Mouse (Mus musculus) forebrain, embryonic 12.5 days (tissue): ENCODE results near the gene Tmem210. TPM values are rescaled to one million over a fixed set of nuclear protein-coding genes. Genes with fewer than 3 reads are reported as not detected.
A peak's percentile ranks its signal among the peaks of the same experiment; 100 is the strongest.

ENCODE experiments used
- ATAC-seq: fragments of 200-750 bp; cut with Nextera tagmentation; 2 replicates; pipeline ENCODE4 v1.8.0; 2017; ENCODE audit warnings: moderate TSS enrichment; ENCODE audit not compliant: low FRiP score
- H3K27ac ChIP-seq: fragments of 300-500 bp; sonication (generic); 2 replicates; pipeline ENCODE4 v1.5.1; 2016; ENCODE audit warnings: mild to moderate bottlenecking
- H3K27me3 ChIP-seq: fragments of 300-500 bp; sonication (generic); 2 replicates; pipeline ENCODE4 v1.6.1; 2016; ENCODE audit warnings: mild to moderate bottlenecking
- H3K36me3 ChIP-seq: fragments of 300-500 bp; sonication (generic); replicated peaks from 2 replicates; pipeline ENCODE4 v1.6.1; 2016; ENCODE audit warnings: mild to moderate bottlenecking
- H3K4me1 ChIP-seq: fragments of 300-500 bp; sonication (generic); 2 replicates; pipeline ENCODE4 v1.6.1; 2016
- H3K4me2 ChIP-seq: fragments of 300-500 bp; sonication (generic); 2 replicates; pipeline ENCODE4 v1.6.1; 2016; ENCODE audit warnings: mild to moderate bottlenecking, moderate library complexity
- H3K4me3 ChIP-seq: fragments of 300-500 bp; sonication (generic); replicated peaks from 2 replicates; pipeline ENCODE4 v1.5.1; 2016; ENCODE audit warnings: mild to moderate bottlenecking
- H3K9ac ChIP-seq: fragments of 300-500 bp; sonication (generic); 2 replicates; pipeline ENCODE4 v1.6.1; 2016; ENCODE audit warnings: mild to moderate bottlenecking
- H3K9me3 ChIP-seq: fragments of 300-500 bp; sonication (generic); 2 replicates; pipeline ENCODE4 v1.6.1; 2016
- WGBS: fragments of 180-500 bp; shearing (Covaris S2); methylation state at CpG from one replicate; pipeline ENCODE4 v1.1.7; 2016; 5-methylcytosine and 5-hydroxymethylcytosine counted together
- polyA plus RNA-seq: library from polyadenylated mRNA; unstranded; fragments of >200 nt; fragmentation: Nextera tagmentation; extraction: Ambion mirVana; gene quantifications from 2 replicates; pipeline ENCODE4 v1.2.1, GENCODE M21; 2016

Tmem210 gene
- polyA plus RNA-seq, 1 experiment from 2014 or later: not detected

- Histone ChIP-seq H3K9me3 (no peaks in the 10 kb centered on the region), H3K27ac (0 out of 2 replicates have a peak overlapping the region, but pooled peaks have one; percentile 19), H3K4me2 (no peak overlapping the region), H3K4me1 (peaks cover 59% of the 10 kb centered on the region), H3K27me3 (peaks cover 24% of the 10 kb centered on the region), H3K9ac (no peak overlapping the region), H3K4me3 (no peak overlapping the region), H3K36me3 (peaks cover 34% of the 10 kb centered on the region)
- no peak for ATAC-seq
Measured at GRCm38 (mm10) chr2:25267241-25267640, 20.7 kb upstream of the Tmem210 start.

DNA sequence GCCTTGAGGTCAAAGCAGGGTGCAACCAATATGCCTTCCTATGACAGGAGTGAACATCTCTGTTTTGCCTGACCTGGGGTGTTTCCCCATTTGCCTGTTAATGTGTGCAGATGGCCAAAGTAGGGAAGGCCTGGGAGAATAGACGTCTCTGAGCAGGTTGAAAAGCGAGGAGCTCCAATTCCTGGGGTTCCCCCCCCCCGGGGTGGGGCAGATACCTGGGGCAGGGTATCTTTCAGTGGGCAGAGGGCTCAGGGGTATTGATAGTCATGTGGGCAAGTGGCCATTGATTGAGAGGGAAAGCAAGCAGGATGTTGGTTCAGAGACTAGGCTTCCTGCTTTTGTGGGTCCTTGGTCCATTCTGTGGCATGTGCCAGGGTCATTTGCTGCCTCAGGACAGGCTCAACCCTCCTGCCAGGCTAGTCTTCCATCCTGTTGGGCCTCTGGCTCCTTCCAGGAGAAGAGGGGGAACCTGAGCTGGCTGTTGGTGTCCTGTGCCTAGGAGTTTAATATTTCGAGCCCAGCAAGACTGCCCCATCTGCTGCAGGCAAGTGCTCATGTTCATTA, 20.1 kb upstream of the Tmem210 start:
- WGBS: 80% methylated on average over 4 of the region's 4 CpGs
- peaks cover 59% of the 10 kb centered on the region for H3K4me1 ChIP-seq

DNA sequence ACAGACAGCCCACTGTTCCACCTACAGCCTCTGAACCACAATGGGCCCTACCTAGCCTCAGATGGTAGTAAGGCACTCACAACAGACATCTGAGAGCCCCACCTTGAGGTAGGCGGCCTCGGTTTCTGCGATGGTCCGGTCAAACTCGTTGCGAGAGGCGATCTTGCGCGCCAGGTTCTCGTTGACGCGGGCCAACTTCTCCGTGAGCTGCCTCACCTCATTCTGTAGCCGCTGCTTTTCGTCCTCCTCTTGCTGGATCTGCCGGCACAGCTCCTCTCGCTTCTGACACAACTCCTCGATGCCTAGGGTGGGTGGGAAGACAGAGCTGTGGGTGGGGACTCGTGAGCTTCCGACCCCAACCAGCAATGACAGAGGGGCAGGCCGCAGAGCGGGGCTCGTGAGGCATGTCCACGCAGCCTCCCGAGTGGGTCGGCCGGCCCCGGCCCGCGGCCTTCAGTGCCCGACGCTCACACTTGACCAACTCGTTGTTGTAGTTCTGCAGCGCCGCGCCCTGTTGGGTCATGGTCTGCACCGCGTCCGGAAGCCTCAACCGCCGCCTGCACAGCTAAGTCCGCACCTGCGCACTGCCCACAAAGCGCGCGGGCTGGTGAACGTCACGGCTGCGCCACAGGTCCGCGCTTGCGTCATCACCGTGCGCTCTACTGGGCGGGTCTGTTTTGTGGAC, 16.0 kb upstream of the Tmem210 start, which contains the start of the genes Ssna1 and Anapc2:
Gene Ssna1, minus strand, starts transcription at position 612 of the 685 bp plus-strand sequence.
Gene Anapc2, plus strand, starts transcription at position 652 of the 685 bp plus-strand sequence.
- Histone ChIP-seq H3K4me2 (peak within 1 kb of the TSS; percentile 93), H3K27me3 (no peaks in the 10 kb centered on the region), H3K4me1 (peaks cover 35% of the 10 kb centered on the region), H3K4me3 (peak within 1 kb of the TSS; percentile 73), H3K9ac (peak within 1 kb of the TSS; percentile 90), H3K9me3 (no peaks in the 10 kb centered on the region), H3K36me3 (peaks cover 70% of the 10 kb centered on the region), H3K27ac (peak within 1 kb of the TSS; percentile 80)
- ATAC-seq: peak; percentile 98
- under 1% methylated on average over 52 of the region's 55 CpGs for WGBS

More for the DNA sequence above, 20.1 kb upstream of the Tmem210 start:
- H3K9ac ChIP-seq: no peak overlapping the region
- no peak overlapping the region for H3K4me2 ChIP-seq
- ATAC-seq: no peak
- no peak overlapping the region for H3K27ac ChIP-seq
- peaks cover 23% of the 10 kb centered on the region for H3K27me3 ChIP-seq
- peaks cover 34% of the 10 kb centered on the region for H3K36me3 ChIP-seq
- H3K4me3 ChIP-seq: no peak overlapping the region
- no peaks in the 10 kb centered on the region for H3K9me3 ChIP-seq

GRCm38 (mm10) chr2:25272515-25272914, 15.4 kb upstream of the Tmem210 start:
- Histone ChIP-seq H3K9me3 (no peaks in the 10 kb centered on the region), H3K27me3 (no peaks in the 10 kb centered on the region), H3K4me2 (peak overlapping the region; percentile 93), H3K4me3 (peak overlapping the region; percentile 73), H3K36me3 (peaks cover 76% of the 10 kb centered on the region), H3K27ac (no peak overlapping the region), H3K9ac (peak overlapping the region; percentile 90), H3K4me1 (peaks cover 30% of the 10 kb centered on the region)
- 1% methylated on average over 29 of the region's 29 CpGs for WGBS
- ATAC-seq: peak; percentile 68; the same call in 1 of the 2 replicates

DNA sequence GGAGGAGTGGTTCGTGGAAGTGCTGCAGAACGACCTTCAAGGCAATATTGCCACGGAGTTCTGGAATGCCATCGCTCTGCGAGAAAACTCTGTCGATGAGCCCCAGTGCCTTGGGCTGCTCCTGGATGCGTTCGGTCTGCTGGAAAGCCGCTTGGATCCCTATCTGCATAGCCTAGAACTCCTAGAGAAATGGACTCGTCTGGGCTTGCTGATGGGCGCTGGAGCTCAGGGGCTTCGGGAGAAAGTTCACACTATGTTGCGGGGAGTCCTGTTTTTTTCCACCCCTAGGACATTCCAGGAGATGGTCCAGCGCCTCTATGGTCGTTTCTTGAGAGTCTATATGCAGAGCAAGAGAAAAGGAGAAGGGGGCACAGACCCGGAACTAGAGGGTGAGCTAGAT, 14.9 kb upstream of the Tmem210 start:
- H3K9ac ChIP-seq: peak overlapping the region; percentile 90
- ATAC-seq: no peak
- peaks cover 76% of the 10 kb centered on the region for H3K36me3 ChIP-seq
- H3K9me3 ChIP-seq: no peaks in the 10 kb centered on the region
- H3K4me1 ChIP-seq: peaks cover 29% of the 10 kb centered on the region
- no peak overlapping the region for H3K27ac ChIP-seq
- peak overlapping the region; percentile 93 for H3K4me2 ChIP-seq
- H3K4me3 ChIP-seq: peak overlapping the region; percentile 73
- H3K27me3 ChIP-seq: no peaks in the 10 kb centered on the region
- WGBS: 39% methylated on average over 16 of the region's 16 CpGs

GRCm38 (mm10) chr2:25278928-25279882, 8.7 kb upstream of the Tmem210 start:
- WGBS: 58% methylated on average over 13 of the region's 13 CpGs
- Histone ChIP-seq H3K9me3 (no peaks in the 10 kb centered on the region), H3K4me2 (no peak overlapping the region), H3K27me3 (no peaks in the 10 kb centered on the region), H3K9ac (no peak overlapping the region), H3K4me1 (peaks cover under 1% of the 10 kb centered on the region; the same call in 1 of the 2 replicates), H3K36me3 (peaks cover 96% of the 10 kb centered on the region), H3K4me3 (no peak overlapping the region), H3K27ac (no peak overlapping the region)
- 0 out of 2 replicates have a peak, but pooled peaks have one; percentile 44 for ATAC-seq

- peaks cover 59% of the 10 kb centered on the region for H3K36me3 ChIP-seq
- no peak overlapping the region for H3K27ac ChIP-seq
- ATAC-seq: no peak
- no peaks in the 10 kb centered on the region for H3K9me3 ChIP-seq
- H3K4me2 ChIP-seq: no peak overlapping the region
- 92% methylated on average over 2 of the region's 2 CpGs for WGBS
- H3K4me1 ChIP-seq: 0 out of 2 replicates have a peak, but pooled peaks cover 8% of the 10 kb centered on the region
- H3K4me3 ChIP-seq: no peak overlapping the region
- H3K27me3 ChIP-seq: peaks cover 40% of the 10 kb centered on the region
- no peak overlapping the region for H3K9ac ChIP-seq
Measured at GRCm38 (mm10) chr2:25285551-25285950, 2.4 kb upstream of the Tmem210 start.

GRCm38 (mm10) chr2:25286314-25286713, 1.6 kb upstream of the Tmem210 start:
- Histone ChIP-seq H3K4me2 (no peak overlapping the region), H3K4me3 (no peak overlapping the region), H3K4me1 (0 out of 2 replicates have a peak, but pooled peaks cover 12% of the 10 kb centered on the region), H3K36me3 (peaks cover 51% of the 10 kb centered on the region), H3K9ac (no peak overlapping the region), H3K27ac (no peak overlapping the region), H3K9me3 (no peaks in the 10 kb centered on the region), H3K27me3 (peaks cover 48% of the 10 kb centered on the region)
- no peak for ATAC-seq
- 92% methylated on average over 1 of the region's 1 CpGs for WGBS

DNA sequence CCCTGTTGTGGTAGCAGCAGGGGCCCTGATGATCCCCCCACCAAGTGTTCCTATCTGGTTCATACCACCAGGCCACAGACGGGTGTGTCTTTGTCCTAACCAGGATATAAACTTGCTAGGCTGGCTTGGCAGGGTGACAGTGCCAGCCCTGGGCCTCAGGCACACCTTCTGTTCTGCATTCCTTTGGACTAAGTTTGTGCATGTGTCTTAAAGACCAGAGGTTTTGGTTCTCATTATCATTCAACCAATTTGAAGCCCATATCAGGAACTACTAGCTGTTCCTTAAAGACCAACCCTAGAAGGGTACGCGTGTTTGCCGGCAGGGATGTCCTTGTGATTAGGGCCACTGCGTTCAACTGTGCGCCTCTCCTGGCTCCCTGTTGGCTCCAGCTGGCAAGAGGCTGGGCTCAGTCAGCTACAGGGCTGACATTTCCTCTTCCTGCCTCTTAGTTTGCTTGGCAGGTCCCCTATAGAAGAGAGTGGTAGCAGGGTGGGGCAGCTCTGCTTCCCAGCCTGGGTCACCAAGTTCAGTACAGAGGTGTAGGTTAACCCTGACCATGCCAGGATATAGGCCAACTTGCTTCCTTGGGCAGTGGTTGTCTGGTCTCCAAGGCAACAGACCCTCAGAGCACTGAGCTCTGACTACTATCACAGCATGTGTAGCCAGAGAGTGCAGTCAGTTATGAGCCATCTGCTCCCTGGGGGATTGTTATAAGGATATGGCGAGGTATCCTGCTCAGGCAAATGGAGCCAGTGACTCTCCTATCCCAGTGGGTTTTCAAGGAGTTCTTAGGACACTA, 908 bp upstream of the Tmem210 start:
- WGBS: 56% methylated on average over 7 of the region's 7 CpGs
- no peaks in the 10 kb centered on the region for H3K9me3 ChIP-seq
- no peak overlapping the region for H3K4me3 ChIP-seq
- no peak overlapping the region for H3K4me2 ChIP-seq
- peaks cover 55% of the 10 kb centered on the region for H3K27me3 ChIP-seq
- no peak overlapping the region for H3K27ac ChIP-seq
- peaks cover 13% of the 10 kb centered on the region for H3K4me1 ChIP-seq
- ATAC-seq: no peak
- peaks cover 46% of the 10 kb centered on the region for H3K36me3 ChIP-seq
- H3K9ac ChIP-seq: no peak overlapping the region

DNA sequence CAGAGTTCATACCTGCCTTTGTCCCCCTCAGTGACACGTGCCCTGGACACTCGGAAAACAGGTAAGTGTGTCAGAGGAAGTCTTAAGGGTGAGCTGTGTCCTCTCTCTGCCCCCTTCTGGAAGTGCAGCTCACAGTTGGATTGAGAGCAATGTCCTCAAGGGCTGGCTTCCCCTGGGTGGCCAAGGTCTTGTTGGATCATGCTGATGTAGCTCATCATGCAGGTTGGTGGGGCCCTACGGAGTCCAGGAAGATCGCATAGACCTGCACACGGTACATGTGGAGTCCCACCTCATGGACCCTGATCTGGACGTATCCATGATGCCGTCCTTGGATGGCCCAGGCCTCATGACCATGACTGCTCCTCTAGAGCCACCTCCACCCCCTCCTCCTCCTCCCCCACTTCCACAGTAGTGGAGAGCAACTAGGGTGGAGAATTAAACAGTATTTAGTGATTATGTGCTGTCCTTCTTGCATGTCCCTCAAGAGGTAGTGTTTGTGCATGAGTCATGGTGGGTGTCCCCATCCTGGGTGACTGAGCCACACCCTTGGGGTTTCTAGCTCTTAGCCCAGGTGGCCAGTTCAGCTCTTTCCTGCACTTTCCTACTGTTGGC, 895 bp downstream of the Tmem210 start:
- H3K4me2 ChIP-seq: no peak overlapping the region
- WGBS: 79% methylated on average over 7 of the region's 7 CpGs
- no peak overlapping the region for H3K27ac ChIP-seq
- no peak for ATAC-seq
- no peaks in the 10 kb centered on the region for H3K9me3 ChIP-seq
- peaks cover 73% of the 10 kb centered on the region for H3K27me3 ChIP-seq
- peaks cover 19% of the 10 kb centered on the region for H3K4me1 ChIP-seq
- no peak overlapping the region for H3K9ac ChIP-seq
- H3K4me3 ChIP-seq: no peak overlapping the region
- H3K36me3 ChIP-seq: peaks cover 29% of the 10 kb centered on the region

DNA sequence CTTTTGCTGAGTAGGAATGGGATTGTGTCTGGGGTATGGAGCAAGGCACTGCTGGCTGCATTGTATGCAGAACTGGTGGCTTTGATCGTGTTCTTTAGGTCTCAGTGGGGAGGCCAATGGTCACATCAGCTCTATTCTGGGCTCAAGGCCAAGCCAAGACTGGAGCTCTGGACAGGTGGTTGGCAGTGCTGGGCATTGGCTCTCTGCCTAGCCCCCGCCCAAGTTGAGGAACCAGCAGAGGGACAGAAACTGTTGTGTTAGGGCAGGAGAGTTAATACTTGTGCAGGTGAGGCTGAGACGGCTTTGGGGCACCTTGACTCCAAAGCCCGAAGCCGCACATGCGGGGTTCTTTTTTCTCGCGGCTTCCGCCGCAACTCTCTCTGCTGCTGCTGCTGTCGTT, 1.7 kb downstream of the Tmem210 start, which contains the start of gene Lrrc26:
Gene Lrrc26, plus strand, starts transcription at position 265 of the 400 bp plus-strand sequence.
- Histone ChIP-seq H3K27me3 (peaks cover 81% of the 10 kb centered on the region), H3K36me3 (peaks cover 21% of the 10 kb centered on the region), H3K9me3 (no peaks in the 10 kb centered on the region), H3K27ac (no peak within 1 kb of the TSS), H3K9ac (no peak within 1 kb of the TSS), H3K4me2 (peak within 1 kb of the TSS; percentile 25), H3K4me1 (peaks cover 19% of the 10 kb centered on the region), H3K4me3 (peak within 1 kb of the TSS; percentile 30)
- no peak for ATAC-seq
- 8% methylated on average over 11 of the region's 11 CpGs for WGBS
